Mouse (Mus musculus) CH12.LX (cell line): ENCODE measurements around the gene Tmem60. TPM values are rescaled to one million over a fixed set of nuclear protein-coding genes. Genes with fewer than 3 reads are reported as not detected.
A peak's percentile ranks its signal among the peaks of the same experiment; 100 is the strongest.

ENCODE experiments used
- DNase-seq: peaks from one replicate; pipeline ENCODE4 v3.0.0-alpha.2; 2013; ENCODE audit errors: extremely low read depth
- H3K27ac ChIP-seq: 2 replicates; pipeline ENCODE4 v1.5.1; 2012; ENCODE audit warnings: low read depth, mild to moderate bottlenecking, control low read depth, moderate library complexity; ENCODE audit not compliant: insufficient read depth
- H3K27me3 ChIP-seq: replicated peaks from 2 replicates; pipeline ENCODE3; 2012; ENCODE audit warnings: inconsistent platforms
- H3K36me3 ChIP-seq, 2 experiments: replicated peaks in 1 of 2; 2 replicates each; pipeline versions ENCODE3 to v1.6.1; 2012; ENCODE audit warnings: inconsistent platforms in 1 of 2, low read length in 1 of 2, mild to moderate bottlenecking in 1 of 2, mixed read lengths in 1 of 2, moderate library complexity in 1 of 2; ENCODE audit not compliant: control insufficient read depth in 1 of 2, insufficient read depth in 1 of 2
- H3K4me1 ChIP-seq, 2 experiments: 2 replicates each; pipeline ENCODE4 v1.6.1; 2012; ENCODE audit warnings: inconsistent platforms in 1 of 2, moderate library complexity in 1 of 2; ENCODE audit not compliant: insufficient read depth in 2 of 2, control insufficient read depth in 1 of 2
- H3K4me2 ChIP-seq: 2 replicates; pipeline ENCODE4 v1.6.1; 2012; ENCODE audit warnings: low read depth, mild to moderate bottlenecking, control low read depth; ENCODE audit not compliant: poor library complexity, insufficient read depth, severe bottlenecking
- H3K4me3 ChIP-seq, 3 experiments: fragments of 150-350 bp in 1 of 3; sonication (generic) in 1 of 3; replicated peaks in 1 of 3; 2 replicates each; pipeline versions ENCODE3 to v1.5.1; 2011 to 2012; ENCODE audit warnings: low read depth in 2 of 3, low read length in 2 of 3, mild to moderate bottlenecking in 2 of 3, moderate library complexity in 2 of 3, control low read depth in 1 of 3, improper control_type of control experiment in 1 of 3, inconsistent platforms in 1 of 3, mixed read lengths in 1 of 3; ENCODE audit not compliant: poor library complexity in 1 of 3
- H3K79me2 ChIP-seq: replicated peaks from 2 replicates; pipeline ENCODE4 v1.6.1; 2012; ENCODE audit warnings: mild to moderate bottlenecking, moderate library complexity; ENCODE audit not compliant: control insufficient read depth, poor library complexity, insufficient read depth, severe bottlenecking; ENCODE audit errors: extremely low read depth
- H3K9ac ChIP-seq: 2 replicates; pipeline ENCODE4 v1.6.1; 2012; ENCODE audit warnings: low read depth, mild to moderate bottlenecking, control low read depth, moderate library complexity; ENCODE audit not compliant: insufficient read depth
- H3K9me3 ChIP-seq: replicated peaks from 2 replicates; pipeline ENCODE3; 2012; ENCODE audit warnings: low read length, inconsistent platforms, mixed read lengths
- BHLHE40 ChIP-seq: IDR thresholded peaks from 2 replicates; pipeline ENCODE4 v1.6.1; 2011; ENCODE audit warnings: mild to moderate bottlenecking, low read depth, low read length, improper control_type of control experiment
- E2F4 ChIP-seq: IDR thresholded peaks from 2 replicates; pipeline ENCODE4 v1.6.1; 2011; ENCODE audit warnings: low read depth, low read length, improper control_type of control experiment; ENCODE audit not compliant: insufficient replicate concordance
- ELF1 ChIP-seq: IDR thresholded peaks from 2 replicates; pipeline ENCODE4 v1.6.1; 2014; ENCODE audit warnings: low read depth, mild to moderate bottlenecking, inconsistent platforms, low read length, improper control_type of control experiment
- ETS1 ChIP-seq: conservative IDR thresholded peaks from 2 replicates; pipeline ENCODE4 v1.6.1; 2012; ENCODE audit warnings: low read depth, mild to moderate bottlenecking, inconsistent platforms, low read length, improper control_type of control experiment, moderate library complexity
- KAT2A ChIP-seq: IDR thresholded peaks from 2 replicates; pipeline ENCODE4 v1.6.1; 2012; ENCODE audit warnings: low read length, improper control_type of control experiment, inconsistent platforms; ENCODE audit not compliant: insufficient replicate concordance
- MAX ChIP-seq: IDR thresholded peaks from 2 replicates; pipeline ENCODE4 v1.6.1; 2011; ENCODE audit warnings: low read length, improper control_type of control experiment
- MXI1 ChIP-seq: IDR thresholded peaks from 2 replicates; pipeline ENCODE4 v1.6.1; 2011; ENCODE audit warnings: mild to moderate bottlenecking, low read depth, low read length, improper control_type of control experiment
- MYC ChIP-seq: IDR thresholded peaks from 2 replicates; pipeline ENCODE4 v1.6.1; 2011; ENCODE audit warnings: low read depth, mild to moderate bottlenecking, improper control_type of control experiment, low read length
- POLR2A ChIP-seq: IDR thresholded peaks from 2 replicates; pipeline ENCODE4 v1.6.1; 2011; ENCODE audit warnings: low read depth, mild to moderate bottlenecking, improper control_type of control experiment, low read length
- SIN3A ChIP-seq: IDR thresholded peaks from 2 replicates; pipeline ENCODE4 v1.6.1; 2012; ENCODE audit warnings: low read length, improper control_type of control experiment, inconsistent platforms
- TCF12 ChIP-seq: IDR thresholded peaks from 2 replicates; pipeline ENCODE4 v1.6.1; 2014; ENCODE audit warnings: low read depth, mild to moderate bottlenecking, inconsistent platforms, low read length, improper control_type of control experiment
- ZC3H11A ChIP-seq: IDR thresholded peaks from 2 replicates; pipeline ENCODE4 v1.6.1; 2012; ENCODE audit warnings: low read depth, mild to moderate bottlenecking, inconsistent platforms, low read length, improper control_type of control experiment
- ZMIZ1 ChIP-seq: IDR thresholded peaks from 2 replicates; pipeline ENCODE4 v1.6.1; 2012; ENCODE audit warnings: low read depth, mild to moderate bottlenecking, inconsistent platforms, low read length, improper control_type of control experiment
- dilution Hi-C: fragments of 300-500 bp; cut with MboI; formaldehyde crosslinking; loops from 2 replicates; pipeline ENCODE4 v1.14.3; 2020; ENCODE audit warnings: low sequenced_read_pairs; ENCODE audit not compliant: extremely low pct_unique_long_range_greater_than_20kb, extremely low pct_ligation_motif_present
- in situ Hi-C: fragments of 300-500 bp; cut with MboI; formaldehyde crosslinking; loops from 3 replicates; pipeline ENCODE4 v1.14.3; 2019; ENCODE audit warnings: low sequenced_read_pairs, low pct_ligation_motif_present, low pct_unique_long_range_greater_than_20kb, mixed read lengths
- polyA plus RNA-seq: library from polyadenylated mRNA; unstranded; fragments of >175 nt; gene quantifications from 2 replicates; pipeline ENCODE4 v1.2.1, GENCODE M21; 2012; ENCODE audit warnings: low read depth; ENCODE audit not compliant: insufficient read length
- total RNA-seq, 2 experiments: library from RNA; depleted of rRNA; stranded (reverse); fragments of 300-350 nt in 1 of 2; fragments of >200 nt in 1 of 2; gene quantifications; 2 replicates each; pipeline ENCODE4 v1.2.3; 2012 to 2014

The Tmem60 gene
- total and polyA plus RNA-seq, 3 experiments: 12.9 to 35.4 (median 17.2) TPM

DNA sequence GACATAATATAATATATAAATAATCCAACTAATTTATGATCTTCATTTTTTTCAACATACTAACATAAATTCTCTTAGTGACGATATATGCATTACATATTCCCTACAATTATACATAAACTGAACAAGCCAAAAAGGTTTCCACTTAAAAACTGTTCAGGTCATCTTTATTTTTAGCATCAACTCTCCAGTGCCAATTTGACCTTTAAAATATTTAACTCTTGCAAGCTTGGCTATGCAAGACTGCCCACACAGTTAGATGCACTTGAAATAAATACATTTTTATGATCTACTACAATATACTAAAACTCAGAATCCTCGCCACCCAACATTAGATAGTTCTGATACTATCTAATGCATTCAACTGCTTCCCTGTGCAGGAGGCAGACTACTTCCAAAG lies 1.6 kb upstream of the Tmem60 start:
- in situ Hi-C loops (no loop called here), dilution Hi-C loops (no loop called here)
- Histone ChIP-seq H3K27ac (no peak overlapping the region), H3K36me3 (peaks cover 0 to 9% of the 10 kb centered on the region in 2 experiments), H3K27me3 (no peaks in the 10 kb centered on the region), H3K4me3 (peak overlapping the region; percentile 11 to 90 (median 67)), H3K4me2 (peak overlapping the region; percentile 94), H3K9ac (peak overlapping the region; percentile 76; the same call in 1 of the 2 replicates), H3K4me1 (peaks cover 7 to 52% of the 10 kb centered on the region in 2 experiments), H3K79me2 (peaks cover 35% of the 10 kb centered on the region), H3K9me3 (no peaks in the 10 kb centered on the region)
- no peak for DNase-seq
- TF ChIP-seq E2F4: no peak
- no peak for TF ChIP-seq ETS1
- no peak for TF ChIP-seq ELF1
- no peak for TF ChIP-seq POLR2A
- no peak for TF ChIP-seq TCF12
- TF ChIP-seq BHLHE40: no peak
- no peak for TF ChIP-seq MAX
- TF ChIP-seq KAT2A: no peak

DNA sequence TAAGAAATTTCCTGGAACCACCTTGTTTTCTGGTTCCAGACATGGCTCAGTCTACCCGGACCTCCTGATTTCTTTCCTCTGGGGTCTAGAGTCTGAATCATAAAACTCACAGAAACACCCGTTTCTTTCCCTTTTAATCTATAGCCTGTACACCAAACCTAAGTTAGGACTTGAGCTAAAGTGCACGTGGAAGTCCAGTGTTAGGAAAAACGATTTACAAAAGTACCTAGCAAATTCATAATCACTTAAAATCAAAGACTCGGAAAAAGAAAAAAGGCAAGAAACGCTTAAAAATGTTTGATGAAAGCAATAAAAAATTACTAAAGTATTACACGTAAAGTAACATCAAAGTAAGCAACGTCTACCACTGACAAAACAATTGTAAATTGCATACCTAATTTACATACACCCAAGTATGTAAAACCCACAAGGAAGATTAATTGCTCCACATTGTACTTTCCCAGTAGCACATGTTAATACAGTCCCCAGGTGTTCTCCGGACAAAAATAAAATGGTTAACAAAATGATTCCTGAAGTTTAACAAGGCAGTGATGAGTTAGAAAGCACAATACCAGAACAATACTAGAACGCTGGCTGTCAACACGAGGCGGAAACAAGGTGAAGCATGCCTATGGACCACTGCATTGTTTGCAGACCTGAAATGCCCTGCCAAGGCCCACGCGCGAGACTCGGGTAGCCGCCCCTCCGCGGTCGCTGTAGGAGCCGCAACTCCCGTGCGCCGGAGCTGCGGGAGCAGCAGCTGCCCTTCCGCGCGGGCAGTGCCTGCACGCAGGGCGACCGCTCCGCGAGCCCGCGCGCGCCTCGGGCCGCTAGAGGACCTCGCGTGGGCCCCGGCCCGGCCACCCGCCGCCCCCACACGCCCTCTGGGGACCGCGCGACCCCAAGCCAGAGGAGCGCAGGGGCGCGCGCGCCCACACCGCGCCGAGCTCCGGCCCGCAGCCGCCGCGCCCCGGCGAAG lies 905 bp upstream of the Tmem60 start:
- dilution Hi-C loops (no loop called here), in situ Hi-C loops (no loop called here)
- H3K36me3 ChIP-seq: peaks cover 0 to 14% of the 10 kb centered on the region in 2 experiments
- peaks cover 7 to 45% of the 10 kb centered on the region in 2 experiments for H3K4me1 ChIP-seq
- peak overlapping the region; percentile 94 for H3K4me2 ChIP-seq
- peak overlapping the region; percentile 67 to 90 (median 89) for H3K4me3 ChIP-seq
- no peaks in the 10 kb centered on the region for H3K9me3 ChIP-seq
- peak overlapping the region; percentile 76 for H3K9ac ChIP-seq
- peaks cover 33% of the 10 kb centered on the region for H3K79me2 ChIP-seq
- H3K27ac ChIP-seq: peak overlapping the region; percentile 71; the same call in 1 of the 2 replicates
- TF ChIP-seq ZC3H11A (no peak), SIN3A (peak; percentile 60; the same call in 1 of the 2 replicates), MAX (peak; percentile 64), MYC (peak; percentile 84; the same call in 1 of the 2 replicates), BHLHE40 (0 out of 2 replicates have a peak, but pooled peaks have one; percentile 52), ZMIZ1 (no peak), POLR2A (no peak), MXI1 (peak; percentile 85)
- no peaks in the 10 kb centered on the region for H3K27me3 ChIP-seq
- DNase-seq: peak; percentile 45
